Mouse (Mus musculus): ENCODE results near the gene Rtn4r. TPM values are rescaled to one million over a fixed set of nuclear protein-coding genes. Genes with fewer than 3 reads are reported as not detected.

Gene Rtn4r
- polyA plus RNA-seq, 1 experiment from 2014 or later, result 6.5 TPM

DNA sequence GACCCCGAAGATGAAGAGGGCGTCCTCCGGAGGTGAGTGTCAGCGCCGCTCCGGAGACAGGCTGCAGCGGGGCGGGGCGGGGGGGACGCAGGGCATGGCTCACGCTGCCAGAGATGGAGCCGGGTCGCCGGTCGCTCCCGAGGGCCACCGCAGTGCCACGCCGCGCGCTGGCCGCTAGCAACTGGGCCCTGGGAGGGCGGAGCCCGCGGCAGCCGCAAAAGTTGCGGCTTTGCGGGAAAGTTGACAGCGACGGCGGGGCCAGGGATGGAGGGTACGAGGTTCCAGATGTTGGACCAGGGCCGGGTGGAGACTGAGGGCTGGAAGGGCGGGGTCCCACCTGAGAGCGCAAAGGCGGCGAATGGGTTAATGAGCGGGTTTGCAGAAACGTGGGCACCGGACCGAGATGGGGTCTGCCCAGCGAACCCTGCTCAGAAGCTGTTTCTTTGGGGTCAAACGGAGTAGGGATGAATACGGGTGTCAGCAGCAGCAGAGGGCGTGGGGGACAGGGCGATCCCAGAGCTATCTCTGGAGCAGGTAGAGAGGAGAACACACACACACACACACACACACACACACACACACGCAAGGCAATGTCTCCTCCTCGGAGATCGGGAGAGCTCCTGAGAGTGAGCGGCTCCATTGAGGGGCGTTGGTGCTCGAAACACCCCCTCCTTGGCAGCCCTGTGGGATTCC, 575 bp downstream of the Rtn4r start:
- Histone ChIP-seq H3K36me3 (no peaks in the 10 kb centered on the region), H3K9ac (peak overlapping the region; percentile 75), H3K27ac (no peak overlapping the region), H3K4me3 (peak overlapping the region; percentile 73), H3K27me3 (peaks cover 42% of the 10 kb centered on the region), H3K9me3 (no peaks in the 10 kb centered on the region), H3K4me1 (peaks cover 33% of the 10 kb centered on the region), H3K4me2 (replicated peaks) (peak overlapping the region; percentile 98)
- WGBS, result 1% methylated on average over 51 of the region's 52 CpGs
- peak; percentile 26; the same call in 1 of the 2 replicates for ATAC-seq (ENCODE audit: low FRiP score, low read depth)

DNA sequence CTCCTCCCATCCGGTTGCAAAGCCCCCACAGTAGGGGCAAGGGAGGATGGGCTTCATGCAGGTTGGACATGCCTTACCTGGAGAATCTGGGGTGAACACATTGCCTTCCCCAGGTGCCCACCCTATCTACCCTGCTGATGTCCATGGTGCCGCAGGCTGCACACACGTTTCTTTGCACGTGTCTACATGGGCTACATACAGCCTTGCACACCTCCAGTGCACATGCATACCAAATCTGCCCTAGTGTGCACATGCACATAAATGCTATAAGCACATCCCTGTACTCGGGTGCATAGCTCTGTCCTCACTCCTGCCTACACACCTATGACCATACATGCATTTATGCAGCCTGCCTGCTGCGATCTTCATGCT, 1.1 kb downstream of the Rtn4r start:
- H3K27me3 ChIP-seq, result peaks cover 41% of the 10 kb centered on the region
- 64% methylated on average over 6 of the region's 6 CpGs for WGBS
- ATAC-seq (ENCODE audit: low FRiP score, low read depth), result no peak

DNA sequence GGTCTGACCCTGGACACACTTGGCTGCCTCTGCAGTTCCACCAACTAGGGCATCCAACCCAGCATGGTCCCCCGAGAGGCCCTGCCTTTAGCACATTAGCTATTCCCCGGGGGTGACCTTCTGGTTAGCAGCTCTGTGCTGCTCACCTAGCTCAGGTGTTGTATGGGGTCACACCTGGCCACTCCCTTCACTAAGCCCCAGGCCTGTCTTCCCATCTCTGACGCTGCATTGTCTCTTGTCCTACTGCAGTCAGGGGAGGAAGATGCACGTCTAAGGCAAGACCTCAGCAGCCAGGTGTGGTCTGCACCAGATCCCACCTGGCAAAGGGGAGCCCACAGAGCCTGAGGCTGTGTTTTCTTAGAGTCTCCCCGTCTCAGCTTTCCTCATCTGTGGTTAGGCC, 2.0 kb downstream of the Rtn4r start:
- Histone ChIP-seq H3K4me2 (replicated peaks) (no peak overlapping the region), H3K27me3 (peaks cover 46% of the 10 kb centered on the region), H3K4me1 (peaks cover 33% of the 10 kb centered on the region), H3K27ac (no peak overlapping the region), H3K9me3 (no peaks in the 10 kb centered on the region), H3K9ac (no peak overlapping the region), H3K36me3 (no peaks in the 10 kb centered on the region), H3K4me3 (no peak overlapping the region)
- 59% methylated on average over 5 of the region's 5 CpGs for WGBS
- no peak for ATAC-seq (ENCODE audit: low FRiP score, low read depth)

More for the DNA sequence above, 1.1 kb downstream of the Rtn4r start:
- H3K27ac ChIP-seq, result no peak overlapping the region
- H3K9me3 ChIP-seq, result no peaks in the 10 kb centered on the region
- H3K9ac ChIP-seq, result no peak overlapping the region; the same call in 1 of the 2 replicates
- no peaks in the 10 kb centered on the region for H3K36me3 ChIP-seq
- peak overlapping the region; percentile 98 for H3K4me2 ChIP-seq (replicated peaks)
- H3K4me3 ChIP-seq, result peak overlapping the region; percentile 73
- H3K4me1 ChIP-seq, result peaks cover 33% of the 10 kb centered on the region

DNA sequence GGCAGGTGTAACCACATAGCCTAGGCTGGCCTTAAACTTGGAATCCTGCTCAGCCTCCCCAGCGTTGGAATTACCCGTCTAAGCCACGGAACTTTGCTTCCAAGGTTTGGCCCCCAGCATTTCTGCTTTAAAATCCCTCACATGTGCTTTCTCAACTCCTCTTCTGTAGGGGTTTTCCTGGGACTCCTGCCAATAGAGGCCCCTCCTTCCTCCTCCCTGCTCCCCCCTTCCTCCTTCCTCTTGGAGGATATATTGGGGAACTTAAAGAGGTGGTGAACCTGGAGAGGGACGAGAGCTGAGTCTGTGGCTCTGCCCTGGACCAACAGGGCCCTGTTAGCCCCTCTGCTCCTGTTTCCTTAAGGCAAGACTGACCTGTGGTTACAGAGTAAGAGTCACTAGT, 2.8 kb downstream of the Rtn4r start:
- Histone ChIP-seq H3K9ac (no peak overlapping the region), H3K27ac (peak overlapping the region; percentile 45; the same call in 1 of the 2 replicates), H3K27me3 (peaks cover 41% of the 10 kb centered on the region), H3K9me3 (no peaks in the 10 kb centered on the region), H3K4me1 (peaks cover 33% of the 10 kb centered on the region), H3K4me3 (no peak overlapping the region), H3K36me3 (no peaks in the 10 kb centered on the region), H3K4me2 (replicated peaks) (no peak overlapping the region)
- peak; percentile 30; the same call in 1 of the 2 replicates for ATAC-seq (ENCODE audit: low FRiP score, low read depth)
- WGBS, result 21% methylated on average over 4 of the region's 4 CpGs

DNA sequence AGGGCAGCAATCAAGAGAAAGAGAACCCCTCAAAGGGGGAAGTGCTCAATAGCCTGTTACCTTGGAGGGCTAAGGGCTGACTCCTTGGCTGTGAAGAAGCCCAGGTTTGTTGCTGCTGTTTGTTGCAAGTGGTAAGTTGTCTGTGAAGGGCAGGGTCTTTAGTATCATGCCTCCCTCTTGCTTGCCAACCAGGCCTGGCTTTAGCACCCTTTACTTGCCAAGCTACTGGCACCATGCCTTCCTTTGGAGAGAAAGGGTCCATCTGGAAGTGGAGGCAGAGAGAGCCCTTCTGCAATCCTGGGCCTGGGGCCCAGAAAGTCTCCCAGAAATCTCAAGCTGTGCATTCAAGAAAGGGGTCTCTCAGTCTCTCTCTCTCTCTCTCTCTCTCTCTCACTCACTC, 3.3 kb downstream of the Rtn4r start:
- Histone ChIP-seq H3K4me2 (replicated peaks) (no peak overlapping the region), H3K9ac (no peak overlapping the region), H3K27me3 (peaks cover 38% of the 10 kb centered on the region), H3K36me3 (no peaks in the 10 kb centered on the region), H3K4me3 (no peak overlapping the region), H3K4me1 (peaks cover 33% of the 10 kb centered on the region), H3K9me3 (no peaks in the 10 kb centered on the region), H3K27ac (peak overlapping the region; percentile 45; the same call in 1 of the 2 replicates)
- ATAC-seq (ENCODE audit: low FRiP score, low read depth), result no peak

DNA sequence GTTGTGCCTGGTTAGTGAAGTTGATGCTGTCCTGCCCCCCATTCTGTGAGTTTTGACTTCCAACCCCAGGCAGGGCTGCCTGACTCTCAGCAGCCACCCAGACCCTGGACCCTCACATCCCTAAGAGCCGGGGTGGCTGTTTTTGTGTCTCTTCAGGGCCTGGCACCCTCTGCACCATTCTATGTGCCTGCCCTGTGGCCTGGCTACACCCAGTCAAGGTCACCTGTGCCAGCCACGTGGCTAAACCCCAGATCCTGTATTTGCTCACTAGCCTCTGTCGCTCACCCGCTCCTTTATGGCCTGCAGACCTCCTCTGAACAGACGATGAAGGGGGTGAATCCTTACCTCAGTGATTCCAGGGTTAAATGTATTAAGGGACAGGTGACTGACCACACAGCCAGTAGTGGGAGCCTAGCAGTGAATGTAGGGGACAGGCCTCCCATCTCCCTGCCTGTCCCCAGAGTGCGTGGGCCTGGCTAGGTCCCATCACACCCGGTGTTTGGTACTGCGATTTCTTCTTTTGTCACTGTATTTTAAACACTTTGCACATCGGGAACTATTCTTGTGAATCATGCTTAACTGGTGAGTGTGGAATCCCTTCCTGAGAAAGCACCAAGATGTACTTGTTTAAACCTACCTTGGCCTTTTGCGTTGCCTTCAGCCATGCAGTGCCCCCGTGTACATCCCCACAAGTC, 4.0 kb downstream of the Rtn4r start:
- peaks cover 33% of the 10 kb centered on the region for H3K4me1 ChIP-seq
- ATAC-seq (ENCODE audit: low FRiP score, low read depth), result no peak
- H3K4me3 ChIP-seq, result no peak overlapping the region
- no peaks in the 10 kb centered on the region for H3K36me3 ChIP-seq
- WGBS, result 88% methylated on average over 11 of the region's 11 CpGs
- H3K9ac ChIP-seq, result no peak overlapping the region
- no peaks in the 10 kb centered on the region for H3K9me3 ChIP-seq
- H3K4me2 ChIP-seq (replicated peaks), result no peak overlapping the region
- no peak overlapping the region for H3K27ac ChIP-seq
- H3K27me3 ChIP-seq, result peaks cover 35% of the 10 kb centered on the region

DNA sequence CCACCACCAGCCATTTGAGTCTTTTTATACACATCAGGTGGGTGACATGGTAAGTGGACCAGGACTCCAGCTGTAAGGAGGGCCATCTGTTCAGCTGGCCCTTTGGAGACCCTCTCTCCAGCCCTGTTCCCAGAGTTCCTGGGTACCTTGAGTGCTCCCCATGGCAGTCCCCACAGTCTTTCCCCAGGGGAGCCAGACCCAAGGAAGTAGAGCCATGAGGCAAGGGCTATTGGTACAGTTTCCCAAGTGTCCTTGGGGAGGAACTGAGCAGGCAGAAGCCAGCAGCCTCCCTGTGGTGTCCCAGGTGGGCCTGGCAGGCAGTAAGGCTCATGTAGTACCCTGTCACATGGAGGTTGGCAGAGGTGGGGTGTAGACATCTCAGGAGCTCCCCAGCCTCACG, 4.6 kb downstream of the Rtn4r start:
- no peaks in the 10 kb centered on the region for H3K9me3 ChIP-seq
- H3K27me3 ChIP-seq, result peaks cover 29% of the 10 kb centered on the region
- H3K4me3 ChIP-seq, result no peak overlapping the region
- ATAC-seq (ENCODE audit: low FRiP score, low read depth), result no peak
- H3K27ac ChIP-seq, result no peak overlapping the region
- 90% methylated on average over 1 of the region's 1 CpGs for WGBS
- H3K36me3 ChIP-seq, result no peaks in the 10 kb centered on the region
- peaks cover 31% of the 10 kb centered on the region for H3K4me1 ChIP-seq
- H3K4me2 ChIP-seq (replicated peaks), result no peak overlapping the region
- no peak overlapping the region for H3K9ac ChIP-seq

DNA sequence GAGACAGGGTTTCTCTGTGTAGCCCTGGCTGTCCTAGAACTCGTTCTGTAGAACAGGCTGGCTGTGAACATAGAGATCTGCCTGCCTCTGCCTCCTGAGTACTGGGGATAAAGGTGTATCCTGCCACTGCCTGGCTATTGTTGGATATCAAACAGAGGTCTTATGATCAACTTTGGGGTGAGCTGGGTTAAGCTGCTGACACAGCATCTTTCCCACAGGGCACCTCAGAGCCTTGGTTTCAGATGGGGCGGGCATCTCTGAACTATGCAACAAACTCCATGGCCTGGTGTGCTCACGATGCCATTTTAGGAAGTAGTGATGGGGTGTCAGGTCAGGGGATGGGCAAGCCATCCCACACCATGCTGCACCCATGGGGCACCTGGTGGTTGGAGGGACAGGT, 5.1 kb downstream of the Rtn4r start:
- no peak for ATAC-seq (ENCODE audit: low FRiP score, low read depth)
- H3K9me3 ChIP-seq, result no peaks in the 10 kb centered on the region
- 92% methylated on average over 3 of the region's 3 CpGs for WGBS
- no peak overlapping the region for H3K9ac ChIP-seq
- no peak overlapping the region for H3K4me2 ChIP-seq (replicated peaks)
- H3K27ac ChIP-seq, result no peak overlapping the region
- H3K4me1 ChIP-seq, result peaks cover 30% of the 10 kb centered on the region
- peaks cover 28% of the 10 kb centered on the region for H3K27me3 ChIP-seq
- H3K36me3 ChIP-seq, result no peaks in the 10 kb centered on the region
- H3K4me3 ChIP-seq, result no peak overlapping the region

DNA sequence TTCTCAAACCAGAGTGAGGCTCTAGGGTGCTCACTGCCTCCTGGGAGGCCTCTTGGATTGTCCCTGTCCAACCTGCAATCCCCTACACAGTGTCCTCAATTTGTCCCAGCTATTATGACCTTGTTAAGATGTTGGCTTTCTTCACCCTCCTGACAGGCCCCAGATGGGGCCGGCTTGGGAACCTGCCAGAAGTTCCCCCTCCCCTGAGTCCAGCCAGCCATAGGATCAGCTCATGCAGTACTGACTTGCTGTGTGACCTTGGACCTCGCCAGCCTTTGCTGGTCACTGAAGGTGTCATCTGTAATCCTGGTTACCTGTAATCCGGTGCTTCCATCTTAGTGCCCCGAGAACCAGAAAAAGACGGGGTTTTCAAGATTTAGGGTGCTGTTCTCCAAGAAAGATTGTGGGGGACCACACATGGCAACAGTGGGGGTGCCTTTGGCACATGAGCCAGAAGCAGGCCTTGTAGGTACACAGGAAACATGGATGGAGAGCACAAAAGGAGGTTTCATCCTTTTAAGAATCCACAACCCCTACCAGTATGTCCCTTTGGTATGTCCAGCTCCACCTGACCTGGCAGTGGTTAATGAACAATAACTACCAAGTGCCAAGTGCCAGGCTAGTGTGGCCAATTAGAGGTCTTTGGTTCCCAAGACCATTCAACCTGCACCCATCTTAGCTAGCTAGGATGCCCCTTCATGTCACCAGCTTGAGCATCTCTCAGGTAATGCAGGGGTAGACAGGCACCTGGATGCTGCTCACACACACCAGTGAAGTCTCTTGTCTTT, 5.9 kb downstream of the Rtn4r start:
- H3K4me2 ChIP-seq (replicated peaks), result no peak overlapping the region
- WGBS, result 80% methylated on average over 5 of the region's 5 CpGs
- no peaks in the 10 kb centered on the region for H3K36me3 ChIP-seq
- no peak overlapping the region for H3K4me3 ChIP-seq
- no peak for ATAC-seq (ENCODE audit: low FRiP score, low read depth)
- peaks cover 22% of the 10 kb centered on the region for H3K27me3 ChIP-seq
- peaks cover 24% of the 10 kb centered on the region for H3K4me1 ChIP-seq
- H3K9ac ChIP-seq, result no peak overlapping the region
- H3K9me3 ChIP-seq, result no peaks in the 10 kb centered on the region
- H3K27ac ChIP-seq, result no peak overlapping the region

DNA sequence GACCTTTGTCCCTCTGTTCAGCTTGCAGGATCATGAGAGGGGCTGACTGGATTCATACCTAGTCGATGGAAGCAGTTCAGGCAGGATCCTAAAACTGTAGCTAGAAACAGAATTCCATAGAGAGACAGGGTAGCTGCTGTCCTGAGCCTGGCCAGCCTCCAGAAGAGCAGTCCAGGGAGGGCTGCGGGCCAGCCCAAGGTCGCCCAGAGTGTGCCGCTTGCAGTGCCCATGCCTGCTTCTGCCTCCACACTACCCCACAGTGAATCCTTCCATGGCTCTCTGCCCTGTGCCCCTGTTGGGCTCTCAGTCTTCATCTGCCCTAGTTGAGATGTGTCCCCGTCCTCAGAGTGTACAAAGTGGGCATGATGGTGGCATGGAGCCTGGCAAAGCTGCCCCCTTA, 7.8 kb downstream of the Rtn4r start:
- ATAC-seq (ENCODE audit: low FRiP score, low read depth), result no peak
- Histone ChIP-seq H3K27ac (no peak overlapping the region), H3K4me1 (peaks cover 10% of the 10 kb centered on the region), H3K9ac (no peak overlapping the region; the same call in 1 of the 2 replicates), H3K4me2 (replicated peaks) (no peak overlapping the region), H3K27me3 (peaks cover 12% of the 10 kb centered on the region; the same call in 1 of the 2 replicates), H3K9me3 (no peaks in the 10 kb centered on the region), H3K36me3 (no peaks in the 10 kb centered on the region), H3K4me3 (no peak overlapping the region)
- 83% methylated on average over 5 of the region's 5 CpGs for WGBS

DNA sequence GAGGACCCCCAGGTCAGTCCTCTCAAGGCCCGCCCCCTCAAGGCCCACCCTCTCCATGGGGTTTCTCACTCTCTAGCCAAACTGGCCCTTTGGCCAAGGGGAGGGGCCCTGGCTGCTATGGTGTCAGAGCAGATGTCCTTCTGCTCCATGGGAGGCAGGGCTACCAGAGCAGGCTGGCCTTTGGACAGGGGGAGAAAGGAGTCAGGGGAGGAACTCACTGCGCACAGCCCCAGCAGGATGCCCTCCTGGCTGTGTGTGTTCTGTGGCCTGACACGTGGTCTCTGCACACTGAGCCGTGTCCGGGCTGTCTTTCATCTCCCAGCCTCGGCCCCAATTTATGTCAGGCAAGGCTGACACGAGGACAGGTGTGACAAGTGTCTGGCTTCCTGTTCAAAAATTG, 8.6 kb downstream of the Rtn4r start:
- Histone ChIP-seq H3K4me1 (peaks cover 2% of the 10 kb centered on the region; the same call in 1 of the 2 replicates), H3K4me2 (replicated peaks) (no peak overlapping the region), H3K27ac (no peak overlapping the region), H3K9ac (no peak overlapping the region), H3K4me3 (no peak overlapping the region), H3K9me3 (no peaks in the 10 kb centered on the region), H3K27me3 (peaks cover 12% of the 10 kb centered on the region; the same call in 1 of the 2 replicates), H3K36me3 (no peaks in the 10 kb centered on the region)
- WGBS, result 62% methylated on average over 7 of the region's 7 CpGs
- peak; percentile 24; the same call in 1 of the 2 replicates for ATAC-seq (ENCODE audit: low FRiP score, low read depth)

DNA sequence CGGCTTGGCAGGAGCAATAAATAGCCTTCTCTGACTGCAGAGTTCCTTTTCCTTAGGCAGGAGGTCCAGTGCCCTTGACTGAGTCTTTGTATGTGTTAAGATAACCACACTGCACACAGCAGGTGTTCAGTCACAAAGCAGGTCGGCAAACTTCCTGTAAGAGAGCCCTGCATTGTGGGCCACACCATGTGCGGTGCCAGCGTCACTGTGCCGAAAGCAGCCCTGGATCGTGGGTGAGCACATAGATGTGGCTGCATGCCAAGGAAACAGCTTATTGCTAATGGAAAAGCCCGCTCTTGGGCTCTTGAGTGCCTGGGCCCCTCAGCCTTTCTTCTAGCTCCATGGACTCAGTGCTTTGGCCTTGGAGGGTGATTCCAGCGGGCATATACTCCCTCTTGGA, 16.8 kb downstream of the Rtn4r start:
- no peaks in the 10 kb centered on the region for H3K36me3 ChIP-seq
- H3K9ac ChIP-seq, result no peak overlapping the region
- no peak overlapping the region for H3K4me2 ChIP-seq (replicated peaks)
- H3K4me1 ChIP-seq, result peaks cover 33% of the 10 kb centered on the region
- H3K4me3 ChIP-seq, result no peak overlapping the region
- no peaks in the 10 kb centered on the region for H3K27me3 ChIP-seq
- WGBS, result 48% methylated on average over 8 of the region's 8 CpGs
- no peak for ATAC-seq (ENCODE audit: low FRiP score, low read depth)
- H3K9me3 ChIP-seq, result no peaks in the 10 kb centered on the region
- H3K27ac ChIP-seq, result no peak overlapping the region; the same call in 1 of the 2 replicates
